Mouse (Mus musculus): ENCODE results near the gene Dctn1.
A peak's percentile ranks its signal among the peaks of the same experiment; 100 is the strongest.

GRCm38 (mm10) chr6:83162701-83163100, 3.0 kb upstream of the Dctn1 start:
- no peak for TF ChIP-seq POLR2A (IDR thresholded peaks at IDR 0.05; ENCODE audit: insufficient read depth, low read depth, low read length)
- TF ChIP-seq CTCF (IDR thresholded peaks at IDR 0.05), result peak; percentile 72
- no peak for TF ChIP-seq EP300 (IDR thresholded peaks at IDR 0.05; ENCODE audit: insufficient read depth, low read depth, low read length)

Data from heart, adult 2 months (tissue).